Mouse (Mus musculus) spleen, adult 2 months (tissue): ENCODE results near the gene Cltc. TPM values are rescaled to one million over a fixed set of nuclear protein-coding genes. Genes with fewer than 3 reads are reported as not detected.

Experiments
- DNase-seq, 2 experiments: peaks; one replicate each; pipeline versions ENCODE4 v3.0.0 to v3.0.0-alpha.2; 2012 to 2021; ENCODE audit warnings: low spot score in 2 of 2, low read depth in 1 of 2
- H3K27ac ChIP-seq: fragments of 200-500 bp; 2 replicates; pipeline ENCODE4 v1.5.1; 2012; ENCODE audit warnings: low read length, inconsistent platforms; ENCODE audit not compliant: insufficient read depth
- H3K27me3 ChIP-seq: fragments of 200-500 bp; 2 replicates; pipeline ENCODE4 v1.6.1; 2012; ENCODE audit warnings: mild to moderate bottlenecking, moderate library complexity, low read length, inconsistent platforms; ENCODE audit not compliant: control insufficient read depth, insufficient read depth
- H3K36me3 ChIP-seq: fragments of 200-500 bp; 2 replicates; pipeline ENCODE4 v1.6.1; 2012; ENCODE audit warnings: mild to moderate bottlenecking, low read length, inconsistent platforms; ENCODE audit not compliant: control insufficient read depth, insufficient read depth
- H3K4me1 ChIP-seq: fragments of 200-500 bp; 2 replicates; pipeline ENCODE4 v1.6.1; 2011; ENCODE audit warnings: inconsistent platforms; ENCODE audit not compliant: control insufficient read depth, insufficient read depth, insufficient read length
- H3K4me3 ChIP-seq: fragments of 200-500 bp; 2 replicates; pipeline ENCODE4 v1.5.1; 2011; ENCODE audit warnings: mild to moderate bottlenecking, inconsistent platforms; ENCODE audit not compliant: insufficient read depth, insufficient read length; ENCODE audit errors: extremely low read depth
- CTCF ChIP-seq: fragments of 200-500 bp; IDR thresholded peaks from 2 replicates; pipeline ENCODE4 v1.5.1; 2011; ENCODE audit warnings: mild to moderate bottlenecking, inconsistent platforms; ENCODE audit not compliant: insufficient read depth, insufficient read length, insufficient replicate concordance; ENCODE audit errors: extremely low read depth
- POLR2A ChIP-seq: fragments of 200-500 bp; IDR thresholded peaks from 2 replicates; pipeline ENCODE4 v1.6.1; 2011; ENCODE audit warnings: low read depth, low read length, inconsistent platforms
- WGBS: fragments of 180-500 bp; shearing (Covaris S2); methylation state at CpG from one replicate; pipeline ENCODE4 v1.1.7; 2018; 5-methylcytosine and 5-hydroxymethylcytosine counted together
- polyA plus RNA-seq: library from polyadenylated mRNA; depleted of rRNA; stranded (reverse); fragments of >200 nt; gene quantifications from 2 replicates; pipeline ENCODE4 v1.2.3, GENCODE M21; 2012; rRNA removed

Cltc gene
- polyA plus RNA-seq, 1 experiment = 50.4 TPM

- Histone ChIP-seq H3K27ac (no peak overlapping the region), H3K27me3 (no peaks in the 10 kb centered on the region), H3K36me3 (peaks cover 1% of the 10 kb centered on the region; the same call in 1 of the 2 replicates), H3K4me1 (0 out of 2 replicates have a peak, but pooled peaks cover 2% of the 10 kb centered on the region), H3K4me3 (no peak overlapping the region)
- WGBS = 93% methylated on average over 6 of the region's 6 CpGs
- no peak for DNase-seq
- TF ChIP-seq POLR2A (no peak), CTCF (no peak)
Observed at GRCm38 (mm10) chr11:86650676-86651075, 106.7 kb downstream of the Cltc start.

GRCm38 (mm10) chr11:86649542-86649941 lies 107.8 kb downstream of the Cltc start:
- no peak for TF ChIP-seq POLR2A
- DNase-seq = no peak
- WGBS = 86% methylated on average over 1 of the region's 1 CpGs

GRCm38 (mm10) chr11:86647706-86648447 lies 109.5 kb downstream of the Cltc start:
- DNase-seq = no peak
- H3K4me3 ChIP-seq = no peak overlapping the region
- H3K36me3 ChIP-seq = peaks cover 6% of the 10 kb centered on the region
- TF ChIP-seq POLR2A (no peak), CTCF (no peak)
- H3K27me3 ChIP-seq = no peaks in the 10 kb centered on the region
- H3K27ac ChIP-seq = no peak overlapping the region
- 0 out of 2 replicates have a peak, but pooled peaks cover 2% of the 10 kb centered on the region for H3K4me1 ChIP-seq
- WGBS = 96% methylated on average over 15 of the region's 15 CpGs

More at GRCm38 (mm10) chr11:86649542-86649941, 107.8 kb downstream of the Cltc start:
- Histone ChIP-seq H3K4me3 (no peak overlapping the region), H3K27ac (no peak overlapping the region), H3K36me3 (peaks cover 1% of the 10 kb centered on the region; the same call in 1 of the 2 replicates), H3K4me1 (0 out of 2 replicates have a peak, but pooled peaks cover 2% of the 10 kb centered on the region), H3K27me3 (no peaks in the 10 kb centered on the region)

GRCm38 (mm10) chr11:86646885-86647459 lies 110.4 kb downstream of the Cltc start:
- 96% methylated on average over 3 of the region's 3 CpGs for WGBS
- Histone ChIP-seq H3K4me3 (no peak overlapping the region), H3K27ac (no peak overlapping the region), H3K4me1 (no peaks in the 10 kb centered on the region), H3K27me3 (no peaks in the 10 kb centered on the region), H3K36me3 (peaks cover 8% of the 10 kb centered on the region)
- no peak for DNase-seq
- no peak for TF ChIP-seq POLR2A
- TF ChIP-seq CTCF = no peak

- no peak overlapping the region for H3K27ac ChIP-seq
- peaks cover 11% of the 10 kb centered on the region for H3K36me3 ChIP-seq
- WGBS = 88% methylated on average over 7 of the region's 7 CpGs
- H3K4me1 ChIP-seq = no peaks in the 10 kb centered on the region
- TF ChIP-seq CTCF = no peak
- TF ChIP-seq POLR2A = no peak
- no peak for DNase-seq
- no peak overlapping the region for H3K4me3 ChIP-seq
- no peaks in the 10 kb centered on the region for H3K27me3 ChIP-seq
Observed at GRCm38 (mm10) chr11:86646136-86646834, 111.1 kb downstream of the Cltc start.

- Histone ChIP-seq H3K4me3 (no peak overlapping the region), H3K4me1 (no peaks in the 10 kb centered on the region), H3K27ac (no peak overlapping the region), H3K27me3 (no peaks in the 10 kb centered on the region), H3K36me3 (peaks cover 11% of the 10 kb centered on the region)
- TF ChIP-seq POLR2A (no peak), CTCF (no peak)
- WGBS = 92% methylated on average over 4 of the region's 4 CpGs
- DNase-seq = no peak
Observed at GRCm38 (mm10) chr11:86644553-86644952, 112.8 kb downstream of the Cltc start.

Other genes starting within 250 kb of the Cltc start
- gene Rps6kb1, start 212.8 kb downstream of the Cltc start, polyA plus RNA-seq = 5.4 and 5.9 TPM in 2 replicates
- 2.1 and 2.2 TPM in 2 replicates for gene Tubd1, start 212.6 kb downstream of the Cltc start, polyA plus RNA-seq
- 30.0 and 30.7 TPM in 2 replicates for gene Vmp1, start 73.7 kb downstream of the Cltc start, polyA plus RNA-seq
- 2.0 and 2.5 TPM in 2 replicates for gene Ptrh2, start 73.6 kb downstream of the Cltc start, polyA plus RNA-seq
- 2.1 and 2.4 TPM in 2 replicates for gene Dhx40, start 50.2 kb upstream of the Cltc start, polyA plus RNA-seq
- 2.1 and 2.2 TPM in 2 replicates for gene Ypel2, start 236.1 kb upstream of the Cltc start, polyA plus RNA-seq